Mouse (Mus musculus) intestine, postnatal 0 days (tissue): ENCODE measurements around the gene Cryaa. TPM values are rescaled to one million over a fixed set of nuclear protein-coding genes. Genes with fewer than 3 reads are reported as not detected.

Source experiments
- ATAC-seq: fragments of 200-750 bp; cut with Nextera tagmentation; 2 replicates; pipeline ENCODE4 v1.8.0; 2017; ENCODE audit warnings: mild to moderate bottlenecking, moderate TSS enrichment, moderate library complexity
- H3K27ac ChIP-seq: fragments of 300-500 bp; sonication (generic); 2 replicates; pipeline ENCODE4 v1.5.1; 2014; ENCODE audit warnings: mild to moderate bottlenecking, low read depth, low read length, moderate library complexity
- H3K27me3 ChIP-seq: fragments of 300-500 bp; sonication (generic); replicated peaks from 2 replicates; pipeline ENCODE4 v1.6.1; 2014; ENCODE audit warnings: low read length, mixed read lengths; ENCODE audit not compliant: control insufficient read depth, insufficient read depth
- H3K36me3 ChIP-seq: fragments of 300-500 bp; sonication (generic); 2 replicates; pipeline ENCODE4 v1.6.1; 2014; ENCODE audit warnings: mild to moderate bottlenecking, moderate library complexity; ENCODE audit not compliant: control insufficient read depth, insufficient read depth
- H3K4me1 ChIP-seq: fragments of 300-500 bp; sonication (generic); replicated peaks from 2 replicates; pipeline ENCODE4 v1.6.1; 2014; ENCODE audit warnings: antibody characterized with exemption, low read length, mixed read lengths; ENCODE audit not compliant: control insufficient read depth, insufficient read depth
- H3K4me2 ChIP-seq: fragments of 300-500 bp; sonication (generic); replicated peaks from 2 replicates; pipeline ENCODE4 v1.6.1; 2014; ENCODE audit warnings: low read depth, mild to moderate bottlenecking, moderate library complexity
- H3K4me3 ChIP-seq: fragments of 300-500 bp; sonication (generic); 2 replicates; pipeline ENCODE4 v1.5.1; 2014; ENCODE audit warnings: low read depth, low read length
- H3K9ac ChIP-seq: fragments of 300-500 bp; sonication (generic); 2 replicates; pipeline ENCODE4 v1.6.1; 2014; ENCODE audit warnings: mild to moderate bottlenecking, low read depth, low read length
- H3K9me3 ChIP-seq: fragments of 300-500 bp; sonication (generic); 2 replicates; pipeline ENCODE4 v1.6.1; 2016; ENCODE audit warnings: mixed run types; ENCODE audit not compliant: control insufficient read depth
- CTCF ChIP-seq: sonication (generic); IDR thresholded peaks from 2 replicates; pipeline ENCODE4 v1.5.1; 2016; ENCODE audit warnings: low read depth, mild to moderate bottlenecking, control low read depth, antibody characterized with exemption, moderate library complexity
- WGBS: fragments of 180-500 bp; shearing (Covaris S2); extraction: QIAGEN DNeasy Blood & Tissue Kit; methylation state at CpG from one replicate; pipeline ENCODE4 v1.1.7; 2014; 5-methylcytosine and 5-hydroxymethylcytosine counted together
- polyA plus RNA-seq: library from polyadenylated mRNA; unstranded; fragments of >200 nt; fragmentation: Nextera tagmentation; extraction: Ambion mirVana; gene quantifications from 2 replicates; pipeline ENCODE4 v1.2.1, GENCODE M21; 2015

Cryaa gene
- polyA plus RNA-seq, 1 experiment from 2014 or later = 0.09 TPM

DNA sequence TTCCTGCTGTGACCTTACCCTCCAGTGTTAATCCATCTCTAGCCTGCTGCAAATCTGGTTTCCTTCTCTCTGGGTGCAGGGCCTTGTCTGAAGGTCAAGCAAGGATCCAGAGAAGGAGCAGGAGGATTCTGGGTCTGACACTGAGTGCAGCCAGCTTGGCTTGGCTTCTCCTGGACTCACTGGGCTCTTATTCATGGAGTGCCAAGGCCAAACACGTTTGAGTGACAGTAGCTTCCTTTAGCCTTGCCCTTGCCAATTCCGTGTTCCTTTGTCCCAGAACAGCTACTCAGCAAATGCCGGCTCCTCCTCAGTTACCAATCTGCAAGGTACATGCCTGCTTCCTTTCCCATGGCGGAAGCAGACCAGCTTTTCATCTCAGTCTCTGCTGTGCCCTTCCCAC, 49.6 kb downstream of the Cryaa start:
- WGBS = 59% methylated on average over 4 of the region's 4 CpGs
- Histone ChIP-seq H3K27me3 (no peaks in the 10 kb centered on the region), H3K4me1 (no peaks in the 10 kb centered on the region), H3K4me3 (no peak overlapping the region), H3K27ac (no peak overlapping the region), H3K9me3 (no peaks in the 10 kb centered on the region), H3K4me2 (no peak overlapping the region), H3K36me3 (no peaks in the 10 kb centered on the region), H3K9ac (no peak overlapping the region)
- no peak for TF ChIP-seq CTCF
- ATAC-seq = no peak

DNA sequence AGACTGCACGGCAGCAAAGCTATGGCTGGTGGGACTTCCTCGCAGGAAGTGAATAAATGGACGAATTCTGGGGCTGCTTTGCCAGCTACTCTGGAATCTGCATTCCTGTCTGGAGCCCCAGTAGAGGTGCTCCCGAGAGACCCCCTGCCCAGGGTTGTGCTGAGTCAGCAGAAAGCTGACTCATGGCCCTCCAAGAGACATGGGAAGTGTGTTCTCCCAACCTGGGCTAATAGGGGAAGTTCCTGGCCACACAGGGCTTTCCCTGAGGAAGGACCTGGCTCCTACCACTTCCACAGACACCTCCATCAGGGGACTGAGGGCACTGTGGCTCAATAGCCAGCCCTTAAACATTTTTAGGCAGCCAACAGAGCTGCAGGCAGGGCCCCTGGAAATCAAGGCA, 50.4 kb downstream of the Cryaa start:
- 69% methylated on average over 4 of the region's 4 CpGs for WGBS
- H3K9ac ChIP-seq = no peak overlapping the region

DNA sequence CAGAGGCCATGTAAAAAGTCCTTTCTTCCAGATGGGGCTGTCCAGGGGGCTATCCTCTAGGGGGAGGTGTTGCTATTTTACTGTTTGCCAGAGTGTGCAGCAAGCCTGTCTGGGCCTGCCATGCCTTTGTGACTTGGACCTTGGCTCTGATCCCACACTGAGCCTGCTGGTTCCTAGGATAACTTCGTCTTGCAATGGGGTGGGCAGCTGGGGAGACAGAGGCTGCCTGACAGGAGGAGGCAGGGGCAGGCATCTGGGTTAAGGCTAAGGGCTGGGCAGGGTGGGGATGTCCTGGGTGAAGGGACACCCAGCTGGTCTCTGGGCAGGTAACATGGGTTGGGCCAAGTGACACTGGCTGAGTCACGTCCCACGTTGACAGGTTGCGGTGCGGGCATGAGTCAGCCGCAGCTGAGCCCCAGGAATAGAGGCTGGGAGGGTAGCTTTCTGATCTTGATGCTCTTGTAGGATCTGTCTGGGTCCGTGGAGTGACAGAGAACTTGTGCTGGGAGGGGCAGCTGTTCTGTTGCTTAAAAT, 51.4 kb downstream of the Cryaa start:
- no peaks in the 10 kb centered on the region for H3K9me3 ChIP-seq
- H3K36me3 ChIP-seq = no peaks in the 10 kb centered on the region
- no peaks in the 10 kb centered on the region for H3K4me1 ChIP-seq
- no peak overlapping the region for H3K4me3 ChIP-seq
- no peak overlapping the region for H3K27ac ChIP-seq
- H3K9ac ChIP-seq = no peak overlapping the region
- peak; percentile 56; the same call in 1 of the 2 replicates for ATAC-seq
- H3K4me2 ChIP-seq = no peak overlapping the region
- 38% methylated on average over 7 of the region's 7 CpGs for WGBS
- H3K27me3 ChIP-seq = no peaks in the 10 kb centered on the region
- peak; percentile 62 for TF ChIP-seq CTCF

More for the DNA sequence above, 50.4 kb downstream of the Cryaa start:
- no peak for TF ChIP-seq CTCF
- Histone ChIP-seq H3K36me3 (no peaks in the 10 kb centered on the region), H3K4me3 (no peak overlapping the region), H3K27me3 (no peaks in the 10 kb centered on the region), H3K27ac (no peak overlapping the region), H3K9me3 (no peaks in the 10 kb centered on the region), H3K4me2 (no peak overlapping the region), H3K4me1 (no peaks in the 10 kb centered on the region)
- ATAC-seq = no peak

DNA sequence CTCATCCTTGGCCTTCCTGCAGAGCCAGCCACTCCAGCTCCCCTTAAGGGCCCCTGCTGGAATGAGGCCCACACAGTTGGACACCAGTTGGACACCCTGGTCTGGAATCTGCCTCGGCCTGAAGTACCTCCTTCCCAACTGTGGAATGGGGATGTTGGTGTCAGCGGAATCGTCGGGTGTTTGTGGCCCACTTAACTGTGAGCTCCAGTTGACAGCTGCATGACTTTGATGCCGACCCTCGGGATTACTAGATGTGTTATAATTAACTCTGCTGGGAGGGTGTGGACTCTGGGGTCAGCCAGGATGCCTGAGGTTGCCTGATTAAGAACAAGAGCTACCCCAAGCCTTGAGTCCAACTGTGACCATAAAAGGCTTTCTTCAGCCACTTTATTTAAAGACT, 53.4 kb downstream of the Cryaa start:
- Histone ChIP-seq H3K4me1 (no peaks in the 10 kb centered on the region), H3K4me2 (no peak overlapping the region), H3K27me3 (no peaks in the 10 kb centered on the region), H3K27ac (no peak overlapping the region), H3K4me3 (no peak overlapping the region), H3K9me3 (no peaks in the 10 kb centered on the region), H3K9ac (no peak overlapping the region), H3K36me3 (no peaks in the 10 kb centered on the region)
- WGBS = 39% methylated on average over 6 of the region's 6 CpGs
- no peak for TF ChIP-seq CTCF
- no peak for ATAC-seq

Other genes starting within 250 kb of the Cryaa start
- gene Wdr4, start 157.8 kb upstream of the Cryaa start, polyA plus RNA-seq = 11.7 and 12.5 TPM in 2 replicates
- 534 and 558 TPM in 2 replicates for gene Ndufv3, start 157.7 kb upstream of the Cryaa start, polyA plus RNA-seq
- gene Pknox1, start 113.1 kb upstream of the Cryaa start, polyA plus RNA-seq = 10.3 and 11.2 TPM in 2 replicates
- 0.09 and 0.55 TPM in 2 replicates for gene Cbs, start 40.6 kb upstream of the Cryaa start, polyA plus RNA-seq
- gene U2af1, start 18.9 kb upstream of the Cryaa start, polyA plus RNA-seq = 151 TPM in 2 replicates
- 2.9 and 3.8 TPM in 2 replicates for gene Sik1, start 178.0 kb downstream of the Cryaa start, polyA plus RNA-seq